Mouse (Mus musculus): ENCODE results near the gene Nemp1.

Gene Nemp1

DNA sequence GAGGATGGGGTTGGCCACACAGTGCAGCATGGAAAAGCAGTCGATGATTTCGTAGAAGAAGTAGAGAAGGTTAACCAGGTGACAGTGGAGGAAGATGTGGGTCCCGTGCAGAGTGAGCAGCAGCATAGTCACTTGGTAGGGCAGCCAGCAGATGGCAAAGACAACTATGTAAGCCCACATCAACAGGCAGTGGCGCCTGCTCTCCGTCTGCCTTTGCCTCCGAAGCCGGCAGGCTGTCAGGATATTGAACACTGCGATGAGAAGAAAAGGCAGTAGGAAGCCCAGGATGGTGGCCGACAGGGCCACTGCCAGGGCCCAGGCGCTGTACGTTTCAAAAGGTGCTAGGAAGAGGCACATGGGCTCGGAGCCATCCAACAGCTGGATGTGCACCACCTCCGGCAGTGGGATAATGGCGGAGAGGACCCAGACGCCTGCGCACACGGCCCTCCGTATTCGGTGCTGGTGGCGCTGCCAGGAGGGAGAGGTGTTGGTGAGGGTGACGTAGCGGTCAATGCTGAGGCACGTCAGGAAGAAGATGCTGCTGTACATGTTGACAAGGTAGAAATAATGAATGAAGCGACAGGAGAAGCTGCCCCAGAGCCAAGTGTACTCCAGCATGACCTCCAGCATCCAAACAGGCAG, 83.6 kb downstream of the Nemp1 start:
- in situ Hi-C loops (cut with MseI, MboI), result no loop called here

Measured in mouse trophoblast stem cell (cell line).